Mouse (Mus musculus) megakaryocyte-erythroid progenitor cell, adult 5-6 weeks (primary cell): ENCODE measurements at regions not wholly inside any gene's neighbourhood (a gene's known extent, or its start where the extent isn't known, plus 50 kb on each side); places are given as distances from the start of the nearest gene placed in this dataset.

ENCODE experiments used
- ATAC-seq: replicated peaks from 2 replicates; pipeline ENCODE4 v1.8.0; 2016; ENCODE audit warnings: mild to moderate bottlenecking, inconsistent platforms; ENCODE audit not compliant: severe bottlenecking, poor library complexity, low FRiP score, low TSS enrichment

DNA sequence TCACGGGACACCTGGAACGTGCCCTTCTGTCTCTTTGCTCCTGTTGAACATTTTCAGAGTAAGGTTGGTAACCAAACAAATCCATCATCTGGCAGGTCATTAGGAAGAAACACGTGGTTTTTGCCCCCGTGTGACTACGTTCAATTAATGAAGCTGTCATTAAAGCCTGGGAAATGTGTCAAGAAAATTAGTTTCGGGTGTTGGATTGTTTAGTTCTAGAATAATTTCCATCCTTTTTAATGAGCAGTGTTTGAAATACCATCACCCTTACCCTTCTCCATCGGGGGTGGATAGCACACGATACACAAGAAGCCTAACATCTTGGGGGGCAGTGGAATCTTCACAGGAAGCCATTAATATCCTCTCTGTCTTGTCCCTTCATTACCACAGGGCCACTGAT lies 107.7 kb downstream of the Far1 start:
- no peak for ATAC-seq

DNA sequence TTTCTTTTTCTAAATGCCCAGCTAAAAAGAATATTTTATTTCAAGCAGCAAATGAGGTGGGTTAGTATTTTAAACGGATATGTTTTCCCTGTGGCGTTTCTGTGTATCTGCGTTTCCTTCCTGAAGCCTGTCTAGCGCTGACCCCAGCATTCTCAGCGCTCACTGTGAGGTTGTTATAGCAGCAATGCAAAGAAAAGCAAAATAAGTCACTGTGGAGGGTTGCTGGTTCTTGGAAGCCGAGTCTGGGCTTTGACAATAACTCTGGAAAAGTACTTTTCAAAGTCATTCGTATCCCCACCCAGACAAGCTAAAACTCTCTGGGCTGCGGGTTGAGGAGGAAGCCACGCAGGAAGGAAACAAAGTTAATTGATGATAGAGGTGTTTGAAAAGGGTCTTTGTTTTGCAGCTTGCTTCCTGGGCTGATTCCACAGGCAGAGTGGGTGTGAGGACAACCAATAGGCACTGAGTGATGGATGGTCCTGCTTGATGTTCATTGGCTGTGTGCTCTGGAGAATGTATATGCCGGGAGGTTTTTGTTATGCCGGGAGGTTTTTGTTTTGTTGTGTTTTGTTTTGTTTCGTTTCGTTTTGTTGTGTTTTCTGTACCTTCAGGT lies 108.4 kb downstream of the Far1 start:
- no peak for ATAC-seq

DNA sequence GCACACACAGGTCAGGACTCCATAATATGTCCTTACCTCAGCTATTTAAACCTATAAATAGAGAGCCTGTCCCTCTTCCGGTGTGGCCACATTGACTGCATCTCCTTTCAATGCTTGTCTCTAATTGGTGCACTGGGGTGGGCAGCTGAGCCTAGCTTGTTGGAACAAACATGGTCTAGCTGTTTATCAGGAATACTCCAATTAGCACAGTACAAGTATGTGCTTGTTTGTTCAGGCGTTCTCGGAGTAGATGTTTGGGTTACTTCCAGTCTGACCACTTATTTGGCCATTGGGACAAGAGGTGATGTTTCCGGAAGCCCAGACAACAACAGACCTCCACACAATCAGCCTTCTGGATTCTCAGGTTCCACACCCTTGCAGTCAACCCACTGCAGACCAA lies 109.7 kb downstream of the Far1 start:
- no peak for ATAC-seq

DNA sequence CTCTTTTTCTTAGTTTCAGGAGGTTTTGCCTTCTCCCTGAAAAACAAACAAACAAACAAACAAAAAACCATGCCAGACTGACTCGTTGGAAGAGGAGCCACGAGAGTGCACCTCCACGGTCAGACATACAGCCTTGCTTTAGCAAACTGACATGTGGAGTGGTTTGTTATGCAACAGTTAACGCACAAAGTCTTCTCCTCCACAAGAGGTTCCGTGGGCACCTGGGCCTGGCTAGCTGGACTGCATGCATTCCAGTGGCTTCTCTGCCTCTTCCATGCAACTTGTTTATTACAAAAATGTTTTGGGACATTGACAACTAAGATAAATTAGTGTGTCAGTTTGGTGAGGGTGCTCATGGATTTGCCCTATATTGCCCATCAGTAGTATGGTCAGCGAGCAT lies 110.3 kb downstream of the Far1 start:
- no peak for ATAC-seq

DNA sequence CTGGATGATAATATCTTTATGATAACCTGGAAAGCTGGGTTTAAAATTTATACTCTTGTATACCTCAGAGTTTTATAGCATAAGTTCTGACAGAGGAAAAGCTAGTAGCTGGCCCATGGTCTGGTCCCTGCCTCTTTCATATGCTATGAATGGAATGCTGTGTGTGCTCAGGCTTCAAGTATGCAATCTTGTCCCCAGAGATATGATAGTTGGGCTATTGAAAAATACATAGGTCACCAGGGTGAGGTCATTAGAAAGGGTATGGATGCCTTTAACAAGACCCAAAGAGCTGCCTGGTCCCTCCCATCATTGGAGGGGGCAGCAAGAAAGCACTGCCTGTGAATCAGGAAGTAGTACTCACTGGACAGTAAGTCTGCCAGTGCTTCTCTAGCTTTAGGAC lies 113.1 kb downstream of the Far1 start:
- ATAC-seq = no peak

DNA sequence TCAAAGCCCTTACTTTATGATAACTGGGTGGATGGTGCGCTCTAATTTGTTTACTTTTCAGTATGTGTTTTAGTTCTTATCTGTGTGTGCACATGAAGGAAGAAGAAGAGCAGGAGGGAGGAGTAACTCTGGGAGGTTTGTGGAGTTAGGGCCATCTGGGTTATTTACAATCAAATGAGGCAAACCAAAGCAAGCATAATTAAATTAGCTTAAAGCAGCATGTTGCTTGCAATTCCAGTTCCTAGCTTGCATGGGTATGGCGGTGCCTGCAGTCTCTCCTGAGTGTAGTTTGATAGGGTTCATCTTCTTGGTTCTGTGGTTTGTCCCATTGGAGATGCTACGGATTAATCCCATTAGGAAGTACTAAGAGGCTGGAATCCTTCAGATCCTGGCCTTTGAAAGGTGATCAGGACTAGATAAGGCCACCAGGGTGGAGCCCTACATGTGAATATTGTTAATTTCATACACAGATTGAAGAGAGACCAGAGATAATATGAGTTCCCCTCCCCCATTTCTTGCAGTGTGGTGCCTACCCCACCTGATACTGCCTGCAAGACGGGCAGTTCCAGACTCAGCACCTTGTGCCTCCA lies 123.5 kb downstream of the Far1 start:
- no peak for ATAC-seq

DNA sequence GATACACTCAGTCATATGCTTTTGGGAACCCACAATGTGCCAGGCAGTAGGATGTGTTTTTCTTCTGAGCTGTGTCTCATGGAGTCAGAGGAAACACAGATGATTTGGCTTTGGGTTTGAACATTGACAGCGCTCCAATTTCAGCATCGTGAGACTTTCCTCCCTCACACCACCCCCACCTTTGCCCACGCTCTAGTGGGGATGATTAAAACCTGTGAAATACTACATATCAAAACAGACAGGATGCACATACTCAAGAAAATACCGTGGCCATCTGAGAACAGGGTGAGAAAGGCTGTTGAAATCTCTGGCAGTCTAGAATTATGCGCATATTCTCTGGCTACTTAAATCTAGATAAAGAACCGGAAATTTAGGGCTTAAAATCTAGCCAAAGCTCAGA lies 124.5 kb downstream of the Far1 start:
- ATAC-seq = no peak

DNA sequence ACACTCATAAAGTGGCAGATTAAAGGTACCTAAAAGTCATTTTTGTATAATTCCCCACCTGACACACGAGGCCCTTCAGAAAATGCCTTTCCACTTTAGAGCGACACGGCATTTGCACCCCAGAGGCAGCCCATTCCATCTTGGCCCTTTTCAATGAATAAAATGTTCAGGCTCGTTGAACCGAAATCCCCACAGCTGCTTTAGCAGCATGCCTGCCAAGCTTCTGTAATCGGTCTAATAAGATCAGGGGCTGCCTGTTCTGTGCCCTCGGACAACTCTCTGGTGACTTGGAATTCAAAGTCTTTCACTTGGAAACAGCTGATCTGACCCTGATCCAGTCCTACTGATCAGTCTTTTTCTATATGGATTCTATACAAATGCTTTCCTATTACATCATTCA lies 123.3 kb upstream of the Spon1 start:
- no peak for ATAC-seq

DNA sequence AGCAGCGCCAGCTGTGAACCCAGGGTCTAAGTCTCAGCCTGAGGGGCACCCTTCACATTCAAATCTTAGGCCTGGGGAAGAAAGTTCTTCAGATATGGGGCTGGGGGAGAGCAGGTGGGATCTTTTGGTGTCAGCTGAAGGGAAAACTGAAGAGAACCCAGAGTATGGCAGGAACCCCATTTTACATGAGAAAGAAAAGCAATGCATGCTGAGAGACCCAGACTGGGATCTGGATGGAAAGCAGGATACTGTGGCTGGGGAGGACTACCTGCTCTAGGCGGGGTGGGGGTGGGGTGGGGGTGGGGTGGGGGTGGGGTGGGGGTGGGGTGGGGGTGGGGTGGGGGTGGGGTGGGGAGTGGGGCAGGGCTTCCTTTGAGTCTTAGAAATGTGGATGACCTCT lies 115.2 kb upstream of the Spon1 start:
- ATAC-seq = no peak

DNA sequence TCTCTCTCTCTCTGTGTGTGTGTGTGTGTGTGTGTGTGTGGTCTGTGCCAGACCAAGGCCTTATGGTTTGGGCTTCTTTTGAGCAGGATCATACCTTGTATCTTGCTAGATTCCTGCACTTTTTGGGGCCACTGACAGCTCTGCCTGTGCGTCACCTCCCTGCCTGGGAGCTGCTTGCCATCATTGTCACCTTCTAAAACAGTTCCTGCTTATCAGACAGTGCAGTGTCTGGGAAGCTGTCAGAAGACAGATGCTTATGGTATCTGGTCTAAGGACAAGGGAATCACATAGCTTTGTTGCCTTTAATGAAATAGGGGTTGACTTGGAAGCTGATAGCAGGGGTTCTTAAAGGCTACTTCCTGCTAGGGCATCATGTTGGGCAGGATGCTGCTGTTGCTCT lies 114.1 kb upstream of the Spon1 start:
- ATAC-seq = no peak

DNA sequence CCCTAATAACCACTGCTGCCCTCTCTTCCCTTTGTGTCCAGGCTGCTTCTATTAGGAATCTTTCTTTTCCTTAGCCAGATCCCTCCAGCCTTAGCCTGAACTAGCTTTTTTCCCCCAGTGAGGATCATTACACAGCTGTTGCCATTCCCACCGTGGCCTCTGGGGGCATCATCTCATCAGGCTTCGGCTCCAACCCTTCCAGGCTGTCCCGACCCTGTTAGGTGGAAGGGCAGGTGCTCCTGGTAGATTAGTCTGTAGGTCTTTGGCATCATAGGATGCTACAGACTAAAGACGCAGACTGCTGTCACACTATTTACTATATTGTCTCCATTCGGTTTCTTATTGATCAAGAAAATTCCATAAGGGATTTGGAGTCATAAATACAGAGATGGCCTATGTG lies 112.7 kb upstream of the Spon1 start:
- ATAC-seq = peak; percentile 90

DNA sequence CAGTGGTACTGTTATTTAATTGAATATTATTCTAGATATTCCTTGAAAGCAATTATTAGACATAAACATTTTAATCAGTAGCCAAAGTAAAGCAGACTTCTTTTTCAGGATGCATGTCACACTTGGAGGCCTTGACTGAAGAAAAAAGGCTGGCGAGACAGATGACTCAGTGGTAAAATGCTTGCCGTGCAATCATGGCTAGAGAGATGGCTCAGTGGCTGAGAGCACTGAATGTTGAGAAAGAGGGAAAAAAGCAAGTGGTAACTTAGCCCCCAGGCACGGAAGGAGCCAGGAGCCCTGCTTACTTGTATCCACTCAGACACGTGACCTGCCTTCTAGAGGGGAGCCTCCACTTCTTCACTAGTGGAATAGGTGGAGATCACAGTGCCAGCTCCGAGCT lies 110.5 kb upstream of the Spon1 start:
- ATAC-seq = no peak

DNA sequence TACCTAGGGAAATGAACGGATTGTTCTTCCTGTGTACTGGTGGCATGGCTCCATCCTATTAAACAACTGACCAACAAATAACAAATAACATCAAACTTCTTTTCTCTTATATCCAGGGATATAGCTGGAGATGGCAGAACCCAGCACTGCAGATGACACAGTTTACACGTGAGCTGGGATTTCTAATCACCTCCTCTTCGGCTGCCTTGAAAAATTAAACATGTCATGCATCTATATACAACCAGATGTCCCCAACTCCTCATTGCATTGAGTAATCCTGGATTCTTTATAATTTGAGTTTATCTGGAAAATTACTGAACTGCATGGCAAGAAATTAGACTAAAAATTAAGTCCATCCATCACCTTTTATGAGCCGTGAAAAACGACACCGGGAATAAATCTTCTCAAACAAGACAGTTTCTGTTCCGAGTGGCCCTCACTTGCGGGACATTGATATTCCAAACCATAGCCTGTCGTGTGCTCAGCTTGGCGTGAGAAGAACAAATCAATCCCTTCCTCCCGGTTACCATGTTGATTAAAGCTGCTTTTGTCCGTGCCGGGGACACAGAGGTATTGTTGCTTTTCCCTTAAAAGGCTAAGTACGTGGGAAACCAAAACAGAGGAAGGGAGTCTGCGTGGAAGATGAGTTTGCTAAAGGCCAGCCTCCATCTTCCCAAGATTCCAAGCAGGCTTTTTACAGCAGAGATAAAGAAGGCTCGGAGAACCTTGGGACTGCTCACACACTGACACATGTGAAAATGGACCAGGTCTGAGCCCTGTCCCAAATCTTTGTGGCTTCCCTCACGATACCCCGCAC lies 92.8 kb upstream of the Spon1 start:
- ATAC-seq = no peak

DNA sequence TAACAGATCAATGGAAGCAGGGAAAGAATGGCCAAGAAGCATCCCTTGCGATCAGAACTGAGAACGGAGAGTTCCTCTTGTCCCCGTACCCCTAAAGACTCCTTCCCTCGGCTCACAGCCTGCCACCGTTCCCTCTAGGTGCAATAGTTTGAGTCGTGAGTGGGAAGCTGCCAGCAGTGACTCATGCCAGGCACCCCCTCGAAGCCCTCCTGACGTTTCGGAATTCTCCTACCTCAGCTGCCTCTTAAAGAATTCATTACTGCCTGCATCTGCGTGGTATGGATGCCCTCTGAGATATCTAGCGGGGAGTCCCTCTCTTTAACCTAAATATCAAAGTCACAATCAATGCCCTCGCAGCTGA lies 92.2 kb upstream of the Spon1 start:
- ATAC-seq = no peak

DNA sequence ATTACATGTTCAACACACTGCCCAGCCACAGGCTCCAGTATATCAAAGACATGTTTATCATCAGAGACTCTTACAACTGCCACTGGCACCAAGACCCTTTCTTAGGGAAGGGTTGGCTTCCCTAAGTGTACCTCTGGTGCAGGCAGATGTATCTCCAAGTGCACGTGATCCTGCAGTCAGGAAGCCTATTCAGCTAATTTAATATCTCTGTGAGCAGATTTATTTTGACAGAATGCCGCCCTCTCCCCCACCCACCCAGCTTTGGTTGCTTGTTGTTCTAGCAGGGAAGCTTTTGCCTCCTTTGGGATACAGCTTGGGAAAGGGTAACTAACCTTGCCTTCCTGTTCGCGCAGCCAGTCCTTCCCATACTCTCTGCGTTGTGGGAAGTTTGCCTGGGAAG lies 83.5 kb upstream of the Spon1 start:
- no peak for ATAC-seq

DNA sequence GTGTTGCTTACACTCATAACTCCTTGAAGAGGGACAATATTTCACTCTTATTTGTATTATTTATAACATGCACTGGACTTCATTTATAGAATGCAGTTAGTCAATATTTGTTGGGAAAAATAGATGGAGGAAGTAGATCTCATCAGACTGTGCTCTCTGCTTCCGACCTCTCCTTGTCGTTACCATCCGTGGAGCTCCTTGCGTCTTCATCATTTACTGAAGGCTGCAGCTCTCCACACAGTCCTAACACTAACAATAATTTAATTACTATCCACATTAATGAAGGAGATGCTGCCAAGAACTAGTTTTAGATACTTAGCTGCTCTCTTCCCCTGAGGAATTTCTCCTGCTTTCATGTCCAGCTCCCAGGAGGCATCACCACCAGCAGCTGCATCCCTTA lies 80.4 kb upstream of the Spon1 start:
- no peak for ATAC-seq

DNA sequence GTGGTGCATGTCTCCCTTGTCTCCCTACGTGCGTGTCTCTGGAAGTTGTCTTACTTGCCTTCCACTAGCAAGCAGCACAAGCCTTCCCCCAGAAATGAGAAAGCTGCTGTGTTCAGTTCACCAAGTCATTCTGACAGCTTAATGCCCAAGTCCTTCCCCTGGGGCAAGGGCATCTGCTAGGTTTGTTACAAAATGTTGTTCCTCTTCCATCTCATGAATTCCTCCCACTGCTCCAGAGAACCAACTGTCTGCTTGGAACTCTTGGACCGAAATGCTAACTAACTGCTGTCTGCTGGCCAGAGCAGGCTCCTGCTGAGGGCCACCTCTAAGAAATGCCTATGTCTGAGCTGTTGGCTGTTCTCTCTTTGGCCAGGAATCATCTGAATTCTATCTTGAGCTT lies 79.3 kb upstream of the Spon1 start:
- ATAC-seq = no peak

DNA sequence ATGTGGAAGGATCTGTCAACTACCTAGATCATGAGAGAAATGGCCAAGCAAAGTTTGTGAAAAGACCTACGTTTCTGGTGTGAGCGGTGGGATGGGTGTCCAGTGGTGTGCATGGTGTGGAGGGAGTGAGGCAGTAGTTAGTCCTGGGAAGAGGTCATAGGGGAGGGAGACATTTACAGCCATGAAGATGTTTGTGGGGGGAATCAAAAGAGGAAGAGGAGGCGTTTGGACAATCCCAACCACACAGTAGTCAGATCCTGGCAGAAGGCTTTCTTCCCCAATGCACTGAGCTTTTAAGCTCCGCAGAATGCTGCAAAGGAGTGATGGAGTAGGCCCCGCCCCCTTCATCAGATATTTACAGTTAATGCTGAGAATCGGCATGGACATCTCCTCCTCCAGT lies 78.2 kb upstream of the Spon1 start:
- ATAC-seq = no peak

DNA sequence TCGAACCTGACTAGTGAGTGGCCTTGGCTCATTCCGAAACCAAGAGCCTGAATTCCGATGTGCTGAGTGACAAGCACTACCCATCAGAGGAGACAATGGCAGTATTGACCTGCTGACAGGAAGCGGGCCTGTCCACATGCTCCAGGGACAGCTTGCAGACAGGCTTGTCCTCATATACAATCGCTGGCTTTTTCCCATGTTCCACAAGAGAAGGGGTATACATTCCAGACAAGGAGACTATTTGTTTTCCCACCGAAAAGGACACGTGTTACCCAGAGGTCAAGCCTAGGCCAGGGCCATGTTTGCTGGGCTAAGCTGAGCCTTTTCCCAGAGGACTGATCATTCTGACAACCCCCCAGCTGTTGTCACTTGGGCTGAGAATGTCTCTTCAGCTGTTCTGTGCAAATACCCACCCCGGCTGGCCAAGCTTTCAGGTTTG lies 77.5 kb upstream of the Spon1 start:
- ATAC-seq = no peak

DNA sequence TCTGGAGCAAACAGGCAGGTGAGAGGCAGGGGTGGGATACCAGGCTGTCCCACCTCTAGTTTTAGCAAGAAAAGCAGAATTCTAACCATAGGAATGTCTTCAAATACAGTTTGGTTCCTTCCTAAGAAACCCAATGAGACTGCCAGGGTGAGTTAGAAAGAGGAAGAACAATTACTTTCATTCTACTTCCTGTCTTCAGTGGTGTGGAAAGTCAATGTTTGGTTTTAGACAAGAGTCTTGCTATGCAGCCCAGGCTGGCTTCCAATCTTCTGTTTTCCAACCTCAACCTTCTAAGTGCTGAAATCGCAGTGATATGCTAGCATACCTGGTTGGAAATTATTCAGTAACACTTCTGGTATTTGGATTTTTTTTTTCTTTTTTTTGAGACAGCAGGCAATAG lies 77.1 kb upstream of the Spon1 start:
- no peak for ATAC-seq

DNA sequence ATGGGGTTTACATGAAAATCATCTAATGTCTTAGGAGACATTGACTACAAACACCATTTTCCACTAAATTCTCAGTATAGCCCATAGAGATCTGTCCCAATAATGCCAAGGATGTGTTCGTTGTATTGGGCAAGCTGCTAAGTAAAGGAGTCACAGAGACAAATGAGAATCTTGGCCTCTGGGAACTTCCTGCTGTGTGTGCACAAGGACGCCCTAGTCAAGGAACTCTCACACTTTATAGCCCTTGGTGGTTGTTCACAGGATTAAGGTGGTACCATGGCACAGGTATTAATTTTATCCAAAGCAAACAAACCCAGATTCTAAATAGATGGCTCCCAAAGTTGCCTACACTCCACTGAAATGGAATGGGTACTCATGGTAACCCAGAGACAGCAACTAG lies 76.7 kb upstream of the Spon1 start:
- ATAC-seq = no peak
